Mouse (Mus musculus): ENCODE results near the gene Slc8a2. TPM values are rescaled to one million over a fixed set of nuclear protein-coding genes. Genes with fewer than 3 reads are reported as not detected.

The Slc8a2 gene
- polyA plus RNA-seq, 1 experiment from 2014 or later, result 0.13 TPM

GRCm38 (mm10) chr7:16198540-16198939 lies 68.9 kb downstream of the Slc8a2 start:
- H3K9me3 ChIP-seq (replicated peaks), result no peaks in the 10 kb centered on the region
- no peak overlapping the region for H3K27ac ChIP-seq
- H3K4me3 ChIP-seq, result no peak overlapping the region
- no peak overlapping the region for H3K9ac ChIP-seq
- peaks cover 48% of the 10 kb centered on the region for H3K36me3 ChIP-seq
- ATAC-seq (replicated peaks; ENCODE audit: insufficient number of reproducible peaks, insufficient read depth, low FRiP score, low read depth), result no peak
- H3K4me2 ChIP-seq, result no peak overlapping the region
- H3K27me3 ChIP-seq, result no peaks in the 10 kb centered on the region
- no peaks in the 10 kb centered on the region for H3K4me1 ChIP-seq (replicated peaks)
- WGBS, result 78% methylated on average over 11 of the region's 11 CpGs

- Histone ChIP-seq H3K27me3 (no peaks in the 10 kb centered on the region), H3K4me2 (no peak overlapping the region), H3K36me3 (peaks cover 54% of the 10 kb centered on the region), H3K9ac (no peak overlapping the region), H3K4me1 (replicated peaks) (no peaks in the 10 kb centered on the region), H3K9me3 (replicated peaks) (no peaks in the 10 kb centered on the region), H3K27ac (no peak overlapping the region), H3K4me3 (no peak overlapping the region)
- no peak for ATAC-seq (replicated peaks; ENCODE audit: insufficient number of reproducible peaks, insufficient read depth, low FRiP score, low read depth)
- WGBS, result 66% methylated on average over 6 of the region's 6 CpGs
These were observed 71.5 kb downstream of the Slc8a2 start for GRCm38 (mm10) chr7:16201136-16201535.

GRCm38 (mm10) chr7:16202756-16203504 lies 73.3 kb downstream of the Slc8a2 start:
- Histone ChIP-seq H3K36me3 (peaks cover 49% of the 10 kb centered on the region), H3K4me1 (replicated peaks) (no peaks in the 10 kb centered on the region), H3K4me2 (no peak overlapping the region), H3K27ac (no peak overlapping the region), H3K9ac (no peak overlapping the region), H3K4me3 (no peak overlapping the region), H3K27me3 (no peaks in the 10 kb centered on the region), H3K9me3 (replicated peaks) (no peaks in the 10 kb centered on the region)
- no peak for ATAC-seq (replicated peaks; ENCODE audit: insufficient number of reproducible peaks, insufficient read depth, low FRiP score, low read depth)
- 79% methylated on average over 15 of the region's 15 CpGs for WGBS

GRCm38 (mm10) chr7:16203505-16203903 lies 73.9 kb downstream of the Slc8a2 start:
- Histone ChIP-seq H3K27ac (no peak overlapping the region), H3K9ac (no peak overlapping the region), H3K9me3 (replicated peaks) (no peaks in the 10 kb centered on the region), H3K36me3 (peaks cover 44% of the 10 kb centered on the region), H3K4me1 (replicated peaks) (no peaks in the 10 kb centered on the region), H3K4me3 (no peak overlapping the region), H3K27me3 (no peaks in the 10 kb centered on the region), H3K4me2 (no peak overlapping the region)
- ATAC-seq (replicated peaks; ENCODE audit: insufficient number of reproducible peaks, insufficient read depth, low FRiP score, low read depth), result no peak
- 90% methylated on average over 13 of the region's 13 CpGs for WGBS

- no peaks in the 10 kb centered on the region for H3K4me1 ChIP-seq (replicated peaks)
- peaks cover 31% of the 10 kb centered on the region for H3K36me3 ChIP-seq
- ATAC-seq (replicated peaks; ENCODE audit: insufficient number of reproducible peaks, insufficient read depth, low FRiP score, low read depth), result no peak
- H3K4me2 ChIP-seq, result no peak overlapping the region
- no peak overlapping the region for H3K4me3 ChIP-seq
- H3K9ac ChIP-seq, result no peak overlapping the region
- WGBS, result 76% methylated on average over 9 of the region's 9 CpGs
- H3K9me3 ChIP-seq (replicated peaks), result no peaks in the 10 kb centered on the region
- H3K27me3 ChIP-seq, result no peaks in the 10 kb centered on the region
- no peak overlapping the region for H3K27ac ChIP-seq
These were observed 75.2 kb downstream of the Slc8a2 start for GRCm38 (mm10) chr7:16204791-16205190.

- no peak for ATAC-seq (replicated peaks; ENCODE audit: insufficient number of reproducible peaks, insufficient read depth, low FRiP score, low read depth)
- Histone ChIP-seq H3K9ac (no peak overlapping the region), H3K36me3 (peaks cover 18% of the 10 kb centered on the region; the same call in 1 of the 2 replicates), H3K27ac (no peak overlapping the region), H3K9me3 (replicated peaks) (no peaks in the 10 kb centered on the region), H3K27me3 (no peaks in the 10 kb centered on the region), H3K4me1 (replicated peaks) (no peaks in the 10 kb centered on the region), H3K4me2 (no peak overlapping the region), H3K4me3 (no peak overlapping the region)
- 73% methylated on average over 7 of the region's 7 CpGs for WGBS
These were observed 77.5 kb downstream of the Slc8a2 start for GRCm38 (mm10) chr7:16207076-16207475.

- 79% methylated on average over 10 of the region's 10 CpGs for WGBS
- peaks cover 17% of the 10 kb centered on the region; the same call in 1 of the 2 replicates for H3K36me3 ChIP-seq
- no peak for ATAC-seq (replicated peaks; ENCODE audit: insufficient number of reproducible peaks, insufficient read depth, low FRiP score, low read depth)
- H3K27me3 ChIP-seq, result no peaks in the 10 kb centered on the region
- H3K27ac ChIP-seq, result no peak overlapping the region
- no peaks in the 10 kb centered on the region for H3K4me1 ChIP-seq (replicated peaks)
- no peak overlapping the region for H3K9ac ChIP-seq
- H3K4me2 ChIP-seq, result no peak overlapping the region
- no peaks in the 10 kb centered on the region for H3K9me3 ChIP-seq (replicated peaks)
- no peak overlapping the region for H3K4me3 ChIP-seq
These were observed 77.9 kb downstream of the Slc8a2 start for GRCm38 (mm10) chr7:16207496-16207895.

GRCm38 (mm10) chr7:16208781-16209665 lies 79.4 kb downstream of the Slc8a2 start:
- H3K9ac ChIP-seq, result no peak overlapping the region
- 81% methylated on average over 21 of the region's 21 CpGs for WGBS
- H3K36me3 ChIP-seq, result peaks cover 15% of the 10 kb centered on the region
- no peak overlapping the region for H3K4me2 ChIP-seq
- H3K27me3 ChIP-seq, result no peaks in the 10 kb centered on the region
- no peak for ATAC-seq (replicated peaks; ENCODE audit: insufficient number of reproducible peaks, insufficient read depth, low FRiP score, low read depth)
- H3K4me3 ChIP-seq, result no peak overlapping the region
- no peaks in the 10 kb centered on the region for H3K9me3 ChIP-seq (replicated peaks)
- no peaks in the 10 kb centered on the region for H3K4me1 ChIP-seq (replicated peaks)
- no peak overlapping the region for H3K27ac ChIP-seq

Other genes with a start within 250 kb of the Slc8a2 start
- gene Crx, start 249.9 kb upstream of the Slc8a2 start, polyA plus RNA-seq (2015; fragmentation: Nextera tagmentation; extraction: Ambion mirVana), result not detected in 2 replicates
- gene Crxos, start 247.2 kb upstream of the Slc8a2 start, polyA plus RNA-seq (2015; fragmentation: Nextera tagmentation; extraction: Ambion mirVana), result not detected in 2 replicates
- gene Selenow, start 207.4 kb upstream of the Slc8a2 start, polyA plus RNA-seq (2015; fragmentation: Nextera tagmentation; extraction: Ambion mirVana), result 644 and 688 TPM in 2 replicates
- 118 and 124 TPM in 2 replicates for gene Nop53, start 183.8 kb upstream of the Slc8a2 start, polyA plus RNA-seq (2015; fragmentation: Nextera tagmentation; extraction: Ambion mirVana)
- gene Ehd2, start 162.3 kb upstream of the Slc8a2 start, polyA plus RNA-seq (2015; fragmentation: Nextera tagmentation; extraction: Ambion mirVana), result 62.8 TPM in 2 replicates
- gene Bicra, start 81.9 kb upstream of the Slc8a2 start, polyA plus RNA-seq (2015; fragmentation: Nextera tagmentation; extraction: Ambion mirVana), result 3.5 and 5.7 TPM in 2 replicates
- gene Zfp541, start 68.0 kb upstream of the Slc8a2 start, polyA plus RNA-seq (2015; fragmentation: Nextera tagmentation; extraction: Ambion mirVana), result not detected in 2 replicates
- 130 and 161 TPM in 2 replicates for gene Napa, start 31.4 kb upstream of the Slc8a2 start, polyA plus RNA-seq (2015; fragmentation: Nextera tagmentation; extraction: Ambion mirVana)
- 29.9 and 35.0 TPM in 2 replicates for gene Kptn, start 9.9 kb upstream of the Slc8a2 start, polyA plus RNA-seq (2015; fragmentation: Nextera tagmentation; extraction: Ambion mirVana)
- 14.3 and 20.0 TPM in 2 replicates for gene Meis3, start 45.3 kb downstream of the Slc8a2 start, polyA plus RNA-seq (2015; fragmentation: Nextera tagmentation; extraction: Ambion mirVana)
- gene Dhx34, start 92.2 kb downstream of the Slc8a2 start, polyA plus RNA-seq (2015; fragmentation: Nextera tagmentation; extraction: Ambion mirVana), result 7.6 and 12.4 TPM in 2 replicates
- gene C5ar2, start 114.3 kb downstream of the Slc8a2 start, polyA plus RNA-seq (2015; fragmentation: Nextera tagmentation; extraction: Ambion mirVana), result 0.76 and 1.1 TPM in 2 replicates
- 2.0 and 4.1 TPM in 2 replicates for gene C5ar1, start 129.7 kb downstream of the Slc8a2 start, polyA plus RNA-seq (2015; fragmentation: Nextera tagmentation; extraction: Ambion mirVana)
- 8.8 and 11.1 TPM in 2 replicates for gene Inafm1, start 143.8 kb downstream of the Slc8a2 start, polyA plus RNA-seq (2015; fragmentation: Nextera tagmentation; extraction: Ambion mirVana)
- gene Ccdc9, start 157.0 kb downstream of the Slc8a2 start, polyA plus RNA-seq (2015; fragmentation: Nextera tagmentation; extraction: Ambion mirVana), result 14.4 and 18.3 TPM in 2 replicates
- 6.6 and 6.9 TPM in 2 replicates for gene Bbc3, start 178.6 kb downstream of the Slc8a2 start, polyA plus RNA-seq (2015; fragmentation: Nextera tagmentation; extraction: Ambion mirVana)

All from heart, embryonic 15.5 days (tissue).